Mouse (Mus musculus): Measurements from ENCODE around the gene Olfr311. TPM values are rescaled to one million over a fixed set of nuclear protein-coding genes. Genes with fewer than 3 reads are reported as not detected.
A peak's percentile ranks its signal among the peaks of the same experiment; 100 is the strongest.
"Not testable (repeated sequence)": the region's sequence is repeated elsewhere in the genome, so short reads cannot be mapped to it uniquely, and the experiment has no call there.

Olfr311 gene
- total RNA-seq (2021), result not detected
- long read RNA-seq, experiment 1, result 0 reads
- long read RNA-seq, experiment 2, result 0 reads

DNA sequence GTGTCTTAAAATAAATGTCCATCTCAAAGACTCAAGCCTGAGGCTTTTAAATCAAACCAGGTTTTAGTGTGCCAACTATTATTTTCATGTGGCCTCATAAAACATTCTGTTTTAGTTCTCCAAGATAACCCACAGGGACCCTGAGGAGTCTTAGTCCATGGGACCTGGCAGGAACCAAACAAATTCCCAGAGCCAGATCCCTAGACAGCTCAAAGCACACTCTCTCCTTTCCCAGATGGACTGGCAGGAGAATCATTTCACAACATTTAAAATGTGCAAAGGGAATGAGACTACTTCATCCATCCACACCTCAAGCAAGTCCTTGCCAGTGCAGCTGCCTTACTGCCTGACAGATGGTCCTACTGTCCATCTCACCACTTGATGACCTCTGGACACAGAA is at the start of gene Olfr311:
Olfr311 (plus strand) TSS at position 301 of the 400 bp plus-strand sequence.
- not testable (repeated sequence) for DNase-seq (ENCODE audit: low spot score in 2 of 2)

DNA sequence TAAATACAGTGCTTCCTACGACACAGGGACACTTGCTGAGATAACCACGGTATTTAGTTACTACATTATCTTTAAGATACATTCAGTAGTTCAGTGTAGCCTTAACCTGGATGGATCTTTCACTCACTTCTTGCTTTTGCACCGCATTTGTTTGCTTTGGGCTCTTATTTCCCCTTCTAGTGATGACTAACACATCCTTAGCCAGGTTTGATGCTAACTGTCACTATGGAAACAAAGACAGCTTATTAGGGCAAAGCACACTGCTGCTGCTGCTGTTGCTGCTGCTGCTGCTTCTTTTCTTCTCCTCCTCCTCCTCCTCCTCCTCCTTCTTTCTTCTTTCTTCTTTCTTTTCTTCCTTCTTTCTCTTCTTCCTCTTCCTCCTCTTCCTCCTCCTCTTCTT is 49.5 kb upstream of the Olfr311 start:
- DNase-seq (ENCODE audit: low spot score in 2 of 2), result no peak

DNA sequence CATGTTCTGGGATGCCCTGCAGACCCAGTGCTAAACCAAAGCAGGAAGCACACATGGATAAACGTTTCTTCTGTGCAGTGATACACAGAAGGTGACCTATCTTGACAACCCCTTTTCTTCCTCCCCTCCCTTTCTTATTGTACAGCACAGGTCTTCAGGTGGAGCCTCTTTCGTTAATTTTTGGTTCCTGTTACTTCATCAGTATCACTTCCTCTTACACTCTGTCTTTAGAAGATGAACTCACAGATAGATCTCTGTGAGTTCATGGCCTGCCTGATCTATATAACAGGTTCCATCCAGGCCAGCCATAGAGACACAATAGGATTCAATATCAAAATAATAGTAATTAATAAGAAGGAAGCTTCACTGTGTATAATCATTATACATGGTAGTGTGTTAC is 49.0 kb upstream of the Olfr311 start:
- DNase-seq (ENCODE audit: low spot score in 2 of 2), result no peak

DNA sequence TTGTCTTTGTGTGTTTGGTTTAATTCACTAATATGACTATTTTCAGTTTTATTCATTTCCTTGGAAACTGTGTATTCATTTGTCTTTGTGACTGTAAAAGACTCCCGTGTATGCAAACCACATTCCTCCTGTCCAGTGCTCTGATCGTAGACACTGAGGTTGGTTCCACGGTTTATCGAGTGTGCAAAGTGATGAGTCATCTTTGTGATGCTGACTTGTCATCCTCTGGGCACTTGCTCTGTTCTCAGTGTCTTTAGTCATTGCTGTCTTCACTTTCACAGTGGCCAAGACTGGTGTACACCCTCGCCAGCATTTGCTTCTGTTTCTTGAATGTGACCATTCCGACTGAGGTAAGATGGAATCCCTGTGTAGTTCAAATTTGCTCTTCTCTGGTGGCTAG is 48.4 kb upstream of the Olfr311 start:
- no peak for DNase-seq (ENCODE audit: low spot score in 2 of 2)

DNA sequence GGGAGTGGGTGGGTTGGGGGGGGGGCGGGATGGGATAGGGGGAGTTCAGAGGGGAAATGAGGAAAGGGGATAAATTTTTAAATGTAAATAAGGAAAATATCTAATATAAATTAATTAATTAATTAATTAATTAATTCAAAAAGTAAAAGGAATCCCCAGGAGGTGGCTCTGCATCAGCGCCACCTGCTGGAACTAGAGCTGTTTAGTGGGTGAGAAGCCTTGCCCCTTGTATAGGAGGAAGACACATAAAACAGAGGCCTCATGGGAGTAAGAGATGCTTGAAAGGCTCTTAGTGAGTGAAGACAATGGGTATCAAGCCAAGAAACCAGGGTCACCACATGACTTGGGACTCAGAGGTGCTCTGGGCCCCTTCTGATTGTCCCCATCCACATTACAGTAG is 43.2 kb upstream of the Olfr311 start:
- DNase-seq (ENCODE audit: low spot score in 2 of 2), result no peak

DNA sequence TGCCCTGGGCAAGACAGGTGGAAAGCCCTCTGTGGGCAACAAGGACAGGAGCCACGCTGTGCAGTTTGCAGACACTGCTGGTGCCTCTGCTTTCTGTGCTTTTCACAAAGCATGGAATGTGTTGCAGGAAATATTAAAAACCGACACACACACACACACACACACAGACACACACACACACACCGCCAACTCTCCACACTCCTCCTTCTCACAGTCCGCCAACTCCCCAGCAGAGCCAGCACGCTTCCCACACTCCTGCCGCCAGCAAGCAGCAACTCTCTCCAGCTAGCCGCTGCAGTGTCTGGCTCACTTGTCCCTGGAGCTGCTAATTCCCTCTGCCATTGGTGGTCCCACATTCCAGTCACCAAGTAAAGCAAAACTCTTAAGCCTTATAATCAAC is 42.2 kb upstream of the Olfr311 start:
- DNase-seq (ENCODE audit: low spot score in 2 of 2), result no peak

DNA sequence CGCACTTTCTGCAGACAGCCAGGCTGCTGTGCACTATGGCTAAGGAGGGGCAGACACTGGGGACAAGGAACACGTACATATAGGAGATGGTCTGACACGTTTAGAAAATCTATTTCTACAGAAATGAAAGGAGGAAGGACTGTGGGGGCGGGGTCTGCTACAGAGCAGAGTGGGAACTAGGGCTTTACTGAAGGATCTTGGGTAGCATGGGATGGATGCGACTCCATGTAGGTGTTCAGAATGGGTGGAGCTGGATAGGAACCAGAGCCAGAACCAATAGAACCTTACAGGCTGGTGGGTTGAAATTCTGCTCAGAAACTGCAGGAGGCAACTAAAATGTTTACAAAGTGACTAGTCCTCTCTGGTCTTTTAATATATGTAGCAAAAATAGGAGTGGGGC is 39.3 kb upstream of the Olfr311 start:
- DNase-seq (ENCODE audit: low spot score in 2 of 2), result no peak

DNA sequence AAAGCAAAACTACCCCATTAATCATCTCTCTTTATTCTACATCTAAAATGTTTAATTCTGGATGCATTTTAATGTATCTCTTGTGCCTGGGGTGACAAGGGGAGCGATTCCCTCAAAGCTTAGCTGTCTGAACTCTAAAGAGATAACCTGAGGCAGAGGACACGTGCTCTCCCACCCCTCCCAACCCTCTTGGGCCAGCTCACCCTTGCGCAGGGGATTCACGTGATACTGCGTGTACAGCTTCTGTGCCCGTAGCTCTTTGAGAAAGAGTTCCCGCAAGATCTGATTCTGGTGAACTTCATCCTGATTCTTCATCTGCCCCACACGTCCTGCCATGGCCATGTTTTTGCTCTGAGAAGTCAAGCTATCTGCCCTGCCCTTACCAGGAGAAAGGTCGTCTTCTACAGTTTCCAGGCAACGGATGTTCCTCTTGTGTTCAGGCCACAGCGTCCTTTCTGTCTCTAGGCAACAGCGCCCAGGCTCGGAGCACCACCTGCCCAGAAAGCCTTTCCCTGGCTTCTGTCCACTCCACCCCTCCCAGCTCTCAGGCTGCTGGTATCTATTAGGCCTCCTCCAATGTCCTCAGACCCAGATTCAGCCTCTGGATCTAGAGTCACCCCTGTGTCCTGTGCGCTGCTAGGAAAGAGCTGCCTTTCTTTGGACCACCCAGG is 37.4 kb upstream of the Olfr311 start, which contains the start of gene Fam183b:
Fam183b (minus strand) TSS at position 403 of the 671 bp plus-strand sequence.
- DNase-seq (ENCODE audit: low spot score in 2 of 2), result no peak

DNA sequence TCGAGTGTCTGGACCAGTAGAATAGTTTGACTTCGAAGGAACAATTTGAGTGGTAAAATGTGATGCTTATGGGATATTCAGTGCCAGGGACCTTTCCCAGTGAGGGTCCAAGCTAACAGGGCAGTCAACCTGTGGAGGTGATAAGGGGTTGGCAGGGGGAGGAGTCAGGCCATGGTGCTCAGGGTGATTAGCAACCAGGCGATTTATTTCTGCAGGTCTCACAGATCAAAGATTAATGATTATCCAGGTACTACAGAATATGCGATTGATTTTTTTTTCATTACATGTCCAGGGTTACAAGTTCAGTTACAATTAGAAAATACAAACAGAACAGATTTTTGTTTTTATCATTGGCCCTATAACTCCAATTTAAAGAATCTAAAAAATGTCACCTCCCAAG is 35.2 kb upstream of the Olfr311 start:
- DNase-seq (ENCODE audit: low spot score in 2 of 2), result no peak

DNA sequence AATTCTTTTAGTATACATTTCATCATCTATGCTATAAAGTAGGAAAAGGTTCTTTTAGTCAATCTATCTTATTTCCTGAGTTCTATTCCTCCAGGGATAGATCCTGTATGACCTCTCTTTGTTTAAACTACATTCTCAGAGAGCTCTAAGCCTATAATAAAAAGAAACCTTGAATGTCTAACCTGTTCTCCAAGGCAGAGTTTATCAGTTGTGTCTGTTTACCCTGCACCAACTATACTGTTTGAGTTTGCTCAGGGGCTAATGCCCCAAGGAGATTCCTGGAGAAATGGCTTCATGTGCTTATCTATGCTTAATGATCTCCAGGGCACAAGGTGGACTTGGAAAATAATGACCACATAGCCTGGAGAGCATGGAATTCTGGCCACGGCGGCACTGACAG is 34.7 kb upstream of the Olfr311 start:
- DNase-seq (ENCODE audit: low spot score in 2 of 2), result no peak

DNA sequence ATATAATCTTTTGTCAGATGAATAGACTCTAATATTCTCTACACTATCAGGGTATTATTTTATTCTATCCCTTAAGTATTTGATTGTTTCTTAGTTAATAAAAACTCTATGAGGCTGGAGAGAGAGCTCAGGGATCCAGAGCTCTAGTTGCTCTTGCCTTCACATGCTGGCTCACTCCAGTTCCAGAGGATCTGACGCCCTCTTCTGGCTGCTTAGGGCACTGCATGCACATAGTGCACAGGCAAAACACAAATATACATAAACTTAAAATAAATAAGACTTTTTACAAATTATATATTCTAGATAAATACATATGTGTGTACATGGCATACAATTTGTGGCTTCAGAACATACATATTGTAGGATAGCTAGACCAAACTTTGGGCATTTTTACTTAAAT is 27.1 kb upstream of the Olfr311 start:
- DNase-seq (ENCODE audit: low spot score in 2 of 2), result no peak

DNA sequence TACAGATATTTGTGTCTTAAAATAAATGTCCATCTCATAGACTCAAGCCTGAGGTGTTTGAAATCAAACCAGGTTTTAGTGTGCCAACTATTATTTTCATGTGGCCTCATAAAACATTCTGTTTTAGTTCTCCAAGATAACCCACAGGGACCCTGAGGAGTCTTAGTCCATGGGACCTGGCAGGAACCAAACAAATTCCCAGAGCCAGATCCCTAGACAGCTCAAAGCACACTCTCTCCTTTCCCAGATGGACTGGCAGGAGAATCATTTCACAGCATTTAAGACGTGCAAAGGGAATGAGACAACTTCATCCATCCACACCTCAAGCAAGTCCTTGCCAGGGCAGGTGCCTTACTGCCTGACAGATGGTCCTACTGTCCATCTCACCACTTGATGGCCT is 24.4 kb upstream of the Olfr311 start, which contains the start of gene Olfr313:
Olfr313 (plus strand) TSS at position 301 of the 400 bp plus-strand sequence.
- DNase-seq (ENCODE audit: low spot score in 2 of 2), result not testable (repeated sequence)

DNA sequence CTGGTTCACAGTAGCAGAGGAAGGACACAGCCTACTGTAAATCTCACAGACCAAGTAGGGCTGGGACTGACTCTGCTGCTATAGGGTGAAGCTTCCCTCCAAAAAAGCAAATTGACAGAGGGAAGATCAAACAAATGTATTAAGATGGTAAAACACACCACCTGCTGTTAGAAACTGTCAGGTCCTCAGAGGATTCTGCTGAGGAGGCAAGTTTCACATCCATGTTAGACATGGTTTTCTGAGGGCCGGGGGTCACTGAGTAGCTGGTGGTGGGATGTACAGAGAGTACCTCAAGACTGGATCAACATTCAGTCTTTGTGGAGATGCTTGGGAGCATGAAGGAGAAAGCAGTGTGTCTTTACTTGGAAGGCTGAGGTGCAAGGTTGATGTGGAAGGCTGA is 23.4 kb upstream of the Olfr311 start:
- no peak for DNase-seq (ENCODE audit: low spot score in 2 of 2)

DNA sequence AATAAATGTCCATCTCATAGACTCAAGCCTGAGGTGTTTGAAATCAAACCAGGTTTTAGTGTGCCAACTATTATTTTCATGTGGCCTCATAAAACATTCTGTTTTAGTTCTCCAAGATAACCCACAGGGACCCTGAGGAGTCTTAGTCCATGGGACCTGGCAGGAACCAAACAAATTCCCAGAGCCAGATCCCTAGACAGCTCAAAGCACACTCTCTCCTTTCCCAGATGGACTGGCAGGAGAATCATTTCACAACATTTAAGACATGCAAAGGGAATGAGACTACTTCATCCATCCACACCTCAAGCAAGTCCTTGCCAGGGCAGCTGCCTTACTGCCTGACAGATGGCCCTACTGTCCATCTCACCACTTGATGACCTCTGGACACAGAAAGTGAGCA is 10.1 kb upstream of the Olfr311 start, which contains the start of gene Olfr312:
Olfr312 (plus strand) TSS at position 301 of the 400 bp plus-strand sequence.
- DNase-seq (ENCODE audit: low spot score in 2 of 2), result not testable (repeated sequence)

DNA sequence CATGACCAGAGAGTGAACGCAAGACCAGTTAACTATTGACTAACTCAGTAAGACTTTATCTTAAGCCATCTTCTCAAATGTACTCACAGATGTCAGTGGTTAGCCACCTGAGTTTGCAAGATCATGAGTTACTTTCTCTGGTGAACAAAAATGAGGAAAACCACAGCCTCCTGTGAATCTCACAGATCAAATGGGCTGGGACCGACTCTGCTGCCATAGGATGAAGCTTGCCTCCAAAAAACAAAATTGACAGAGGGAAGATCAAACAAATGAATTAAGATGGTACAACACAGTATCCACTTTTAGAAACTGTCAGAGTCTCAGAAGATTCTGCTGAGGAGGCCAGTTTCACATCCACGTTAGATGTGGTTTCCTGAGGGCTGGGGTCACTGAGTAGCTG is 9.3 kb upstream of the Olfr311 start:
- DNase-seq (ENCODE audit: low spot score in 2 of 2), result no peak

DNA sequence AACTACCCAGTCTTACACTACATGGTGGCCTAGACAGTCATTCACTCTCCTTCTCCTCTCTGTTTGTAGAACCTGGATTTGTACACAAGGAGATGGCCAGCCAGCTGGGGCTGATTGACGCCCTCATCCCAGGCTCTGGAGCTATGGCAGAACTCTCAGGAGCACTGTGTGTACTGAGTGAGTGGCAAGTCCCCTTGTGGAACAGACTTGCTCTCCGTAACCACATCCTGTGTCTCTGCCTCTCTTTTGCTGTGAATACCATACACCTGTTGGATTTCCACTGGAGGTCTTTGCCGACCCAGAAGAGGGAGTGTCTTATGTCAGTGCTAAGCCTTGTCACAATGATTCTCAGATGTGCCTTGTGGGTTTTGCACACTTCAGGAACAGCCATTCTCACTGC is 6.5 kb upstream of the Olfr311 start:
- DNase-seq (ENCODE audit: low spot score in 2 of 2), result not testable (repeated sequence)

DNA sequence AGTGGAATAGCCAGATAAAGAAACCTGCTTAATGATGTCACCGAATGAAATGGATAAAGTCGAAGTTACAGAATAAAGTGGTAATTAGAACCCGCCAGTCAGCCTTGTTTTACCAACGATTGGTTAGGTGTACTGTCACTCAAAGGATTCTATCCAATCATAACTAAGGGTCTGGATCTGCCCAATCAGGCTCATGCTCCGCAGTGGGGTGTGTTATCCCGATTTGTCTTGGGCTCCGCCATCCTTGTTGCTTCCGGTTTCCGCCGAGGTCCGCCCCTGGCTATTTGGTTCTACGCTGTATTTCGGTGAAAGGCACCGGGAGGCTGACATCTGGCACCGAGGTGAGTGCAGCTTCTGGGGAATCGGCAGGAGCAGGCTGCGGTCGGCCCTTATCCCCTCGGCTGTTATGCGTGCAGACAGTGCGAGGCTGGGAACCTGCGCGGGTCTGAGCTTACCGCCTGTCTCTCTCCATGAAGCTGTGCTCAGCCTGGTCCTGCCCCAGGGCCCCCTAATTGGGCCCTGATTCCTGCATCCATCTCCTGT is 7.9 kb downstream of the Olfr311 start, which contains the start of gene Gm12258:
Gm12258 (plus strand) TSS at position 240 of the 543 bp plus-strand sequence.
- peak; percentile 67 to 78 for DNase-seq (ENCODE audit: low spot score in 2 of 2)

DNA sequence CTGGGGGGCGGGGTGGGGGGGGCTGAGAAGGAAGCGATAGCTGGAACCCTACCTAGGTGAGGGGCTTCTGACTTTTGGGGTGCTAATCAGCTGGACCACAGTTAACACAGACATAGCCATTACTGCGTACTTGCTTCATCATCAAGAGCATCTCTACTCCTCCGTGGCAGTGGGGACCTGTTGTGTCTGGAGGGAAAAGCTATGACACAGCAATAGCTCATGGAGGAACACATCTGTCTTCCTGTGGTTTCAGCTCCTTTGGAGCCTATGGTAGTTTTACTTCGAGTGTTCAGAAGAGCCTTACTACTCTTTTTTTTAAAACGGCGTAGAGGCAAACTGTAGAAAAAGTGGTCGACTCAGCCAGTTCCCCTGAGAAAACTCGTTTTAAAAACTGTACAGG is 8.6 kb downstream of the Olfr311 start:
- no peak for DNase-seq (ENCODE audit: low spot score in 2 of 2)

DNA sequence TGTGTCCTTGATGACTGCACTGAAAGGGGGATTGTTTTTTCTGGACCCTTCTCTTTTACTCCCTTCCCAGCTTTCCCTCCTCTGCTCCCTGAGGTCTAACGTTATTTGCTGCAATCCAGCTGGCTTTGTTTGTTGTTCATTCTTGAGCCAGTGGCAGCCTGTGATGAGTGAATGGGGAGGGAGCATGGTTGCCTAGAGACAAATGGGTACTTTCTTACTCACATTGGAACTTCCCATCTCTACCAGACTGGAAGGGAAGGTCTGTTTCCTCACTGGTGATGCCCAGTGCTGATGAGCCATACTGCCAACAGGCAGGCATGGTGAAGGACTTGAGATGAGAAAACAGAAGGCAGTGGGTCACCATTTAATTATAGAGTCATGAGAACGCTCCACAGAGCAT is 10.7 kb downstream of the Olfr311 start:
- DNase-seq (ENCODE audit: low spot score in 2 of 2), result no peak

DNA sequence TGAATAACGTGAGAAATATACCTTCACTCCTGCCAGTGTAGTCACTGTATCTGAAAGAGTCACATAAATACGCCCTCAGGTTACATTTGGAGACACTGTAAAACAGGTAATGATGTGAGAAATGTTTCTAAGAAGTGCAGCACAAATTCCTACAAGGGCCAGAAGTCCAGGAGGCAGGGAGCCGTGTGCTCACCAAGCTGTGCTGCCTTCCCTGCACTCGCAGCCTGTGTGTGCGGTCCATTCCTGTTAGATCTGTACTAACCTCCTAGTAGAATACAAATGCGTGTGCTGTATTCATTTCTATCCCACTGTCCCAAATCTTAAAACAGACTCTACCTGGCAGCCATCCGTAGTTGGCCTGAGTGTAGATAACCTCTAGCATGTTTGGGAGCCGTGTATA is 21.7 kb downstream of the Olfr311 start:
- no peak for DNase-seq (ENCODE audit: low spot score in 2 of 2)

DNA sequence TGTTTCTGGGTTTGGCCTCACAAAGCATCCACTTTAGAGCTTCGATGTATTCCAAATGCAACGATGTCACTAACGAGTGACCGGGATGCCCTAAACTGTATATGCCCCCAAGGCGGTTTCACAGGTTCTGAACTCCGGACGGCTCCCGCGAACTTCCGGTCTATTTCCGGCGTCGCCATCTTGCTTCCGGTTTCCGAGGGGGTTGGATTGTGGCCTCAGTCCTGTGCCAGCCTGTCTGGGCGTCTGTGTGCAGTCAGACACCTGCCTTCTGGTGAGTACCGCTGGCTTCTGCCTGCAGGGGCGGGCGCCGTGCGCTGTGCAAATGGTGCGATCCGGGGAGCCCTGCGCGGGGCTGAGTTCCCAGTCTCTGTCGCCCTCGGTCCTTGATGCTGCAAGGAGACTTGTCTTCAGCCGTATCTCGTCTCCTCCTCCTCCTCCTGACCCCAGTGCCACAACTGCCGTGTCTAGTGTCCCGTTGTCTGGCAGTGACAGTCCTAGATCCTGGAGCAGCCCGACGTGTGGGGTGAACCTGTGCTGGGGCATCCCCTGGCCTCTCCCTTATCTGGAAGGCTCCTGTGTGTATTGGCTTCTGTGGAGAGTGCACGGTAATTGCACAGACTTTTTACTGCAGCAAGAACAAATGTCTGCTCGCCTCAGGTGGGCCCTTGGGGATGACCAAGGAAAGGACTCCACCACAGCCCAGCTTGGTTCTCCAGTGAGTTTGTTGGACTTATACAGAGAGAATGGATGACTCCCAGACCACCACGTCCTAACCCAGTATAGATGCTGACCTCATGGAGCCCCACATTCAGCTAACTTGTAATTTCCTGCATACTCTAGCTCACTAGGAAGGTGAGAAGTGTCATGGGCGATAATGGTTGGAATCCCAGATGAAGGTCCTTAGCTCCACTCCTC is 28.2 kb downstream of the Olfr311 start, which contains the start of gene 2810021J22Rik:
2810021J22Rik (plus strand) TSS at position 178 of the 915 bp plus-strand sequence.
- peak; percentile 69 to 73 for DNase-seq (ENCODE audit: low spot score in 2 of 2)

DNA sequence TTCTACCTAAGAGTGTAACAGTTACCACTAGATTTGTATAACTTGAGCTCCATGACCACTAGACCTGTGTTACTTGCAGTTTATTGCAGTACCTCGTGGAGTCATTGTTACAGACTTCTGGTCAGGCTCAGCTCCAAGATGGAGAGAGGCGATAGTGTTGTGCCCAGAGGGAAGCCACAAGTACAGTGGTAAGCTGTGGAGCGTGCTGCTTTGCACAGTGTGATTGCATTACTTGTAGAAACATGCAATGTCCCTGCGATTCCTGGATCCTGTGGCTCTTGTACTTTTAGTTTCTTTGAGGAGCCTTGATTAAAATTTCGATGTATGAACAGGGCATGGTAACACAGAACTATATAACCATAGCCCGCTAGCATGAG is 28.9 kb downstream of the Olfr311 start:
- no peak for DNase-seq (ENCODE audit: low spot score in 2 of 2)
